Mouse (Mus musculus): ENCODE results near the gene Capn2. TPM values are rescaled to one million over a fixed set of nuclear protein-coding genes. Genes with fewer than 3 reads are reported as not detected.
A peak's percentile ranks its signal among the peaks of the same experiment; 100 is the strongest.

The Capn2 gene
- polyA plus RNA-seq, 1 experiment: 33.0 TPM

DNA sequence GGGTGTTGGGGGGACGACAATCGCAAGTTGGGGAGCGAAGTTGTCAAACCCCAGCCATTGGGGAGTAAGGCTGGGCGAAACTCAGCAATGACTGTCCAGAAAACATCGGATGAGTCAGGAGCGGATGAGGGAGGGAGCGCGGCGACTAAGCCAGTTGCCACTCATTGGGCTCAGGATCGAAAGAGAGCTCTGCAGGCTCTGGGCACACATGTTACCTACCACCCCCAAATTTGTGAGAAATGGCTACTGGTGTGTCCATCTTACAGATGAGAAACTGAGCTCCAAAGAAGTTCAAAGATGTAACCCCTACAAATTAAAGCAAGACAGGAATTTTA is 236 bp upstream of the Capn2 start:
- H3K4me3 ChIP-seq (ENCODE audit: insufficient read depth, low read depth, low read length): peak overlapping the region; percentile 91
- DNase-seq: no peak
- H3K27ac ChIP-seq (ENCODE audit: insufficient read depth, low read depth, low read length): peak overlapping the region; percentile 56; the same call in 1 of the 2 replicates
- H3K36me3 ChIP-seq (ENCODE audit: control insufficient read depth, insufficient read depth, low read length): no peaks in the 10 kb centered on the region
- 3% methylated on average over 10 of the region's 10 CpGs for WGBS
- no peaks in the 10 kb centered on the region for H3K27me3 ChIP-seq (replicated peaks; ENCODE audit: control insufficient read depth, insufficient read depth, low read length)
- peaks cover 6% of the 10 kb centered on the region for H3K4me1 ChIP-seq (ENCODE audit: control insufficient read depth, insufficient read depth, low read length)
- TF ChIP-seq POLR2A (IDR thresholded peaks at IDR 0.05; ENCODE audit: low read depth, low read length) (no peak), CTCF (conservative IDR thresholded peaks at IDR 0.05; ENCODE audit: insufficient read depth, insufficient read length, low read depth, low read length) (no peak)

DNA sequence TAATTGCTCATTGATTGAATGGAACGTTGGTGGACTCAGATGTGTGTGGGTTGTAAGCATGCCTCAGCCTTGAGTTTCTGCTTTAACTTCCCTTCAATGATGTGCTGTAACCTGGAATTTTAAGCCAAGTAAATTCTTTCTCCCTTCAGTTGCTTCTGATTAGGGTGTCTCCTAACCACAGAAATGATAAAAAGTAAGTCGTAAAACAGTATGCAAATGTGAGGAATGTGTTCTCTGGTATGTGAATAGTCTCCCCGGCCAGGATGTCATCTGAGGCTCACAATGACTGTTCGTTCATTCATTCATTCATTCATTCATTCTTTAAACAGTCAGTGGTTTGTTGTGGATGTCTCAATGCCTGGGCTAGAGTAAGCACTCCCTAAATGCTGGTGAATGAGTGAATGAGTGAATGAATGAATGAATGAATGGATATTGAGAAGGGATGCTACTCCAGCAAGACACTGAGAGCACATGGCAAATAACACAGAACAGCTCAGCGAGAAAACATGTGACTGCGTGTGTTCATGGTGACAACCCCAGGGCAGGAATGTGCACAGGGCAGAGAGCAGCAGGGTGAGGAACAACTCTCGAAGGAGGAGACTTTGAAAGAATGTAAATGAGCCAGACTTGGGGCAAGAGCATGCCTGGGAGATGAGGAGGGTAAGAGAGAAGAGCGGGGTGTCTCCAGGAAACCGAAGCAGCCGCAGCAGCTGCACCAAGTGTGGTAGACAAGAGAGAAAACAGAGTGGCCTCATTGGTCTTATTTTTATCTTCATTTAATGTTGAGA is 2.4 kb downstream of the Capn2 start:
- Histone ChIP-seq H3K36me3 (ENCODE audit: control insufficient read depth, insufficient read depth, low read length) (no peaks in the 10 kb centered on the region), H3K27me3 (replicated peaks; ENCODE audit: control insufficient read depth, insufficient read depth, low read length) (no peaks in the 10 kb centered on the region), H3K27ac (ENCODE audit: insufficient read depth, low read depth, low read length) (no peak overlapping the region), H3K4me1 (ENCODE audit: control insufficient read depth, insufficient read depth, low read length) (peaks cover 6% of the 10 kb centered on the region), H3K4me3 (ENCODE audit: insufficient read depth, low read depth, low read length) (no peak overlapping the region)
- TF ChIP-seq CTCF (conservative IDR thresholded peaks at IDR 0.05; ENCODE audit: insufficient read depth, insufficient read length, low read depth, low read length): no peak
- TF ChIP-seq POLR2A (IDR thresholded peaks at IDR 0.05; ENCODE audit: low read depth, low read length): no peak
- peak; percentile 44 for DNase-seq
- 55% methylated on average over 10 of the region's 10 CpGs for WGBS

DNA sequence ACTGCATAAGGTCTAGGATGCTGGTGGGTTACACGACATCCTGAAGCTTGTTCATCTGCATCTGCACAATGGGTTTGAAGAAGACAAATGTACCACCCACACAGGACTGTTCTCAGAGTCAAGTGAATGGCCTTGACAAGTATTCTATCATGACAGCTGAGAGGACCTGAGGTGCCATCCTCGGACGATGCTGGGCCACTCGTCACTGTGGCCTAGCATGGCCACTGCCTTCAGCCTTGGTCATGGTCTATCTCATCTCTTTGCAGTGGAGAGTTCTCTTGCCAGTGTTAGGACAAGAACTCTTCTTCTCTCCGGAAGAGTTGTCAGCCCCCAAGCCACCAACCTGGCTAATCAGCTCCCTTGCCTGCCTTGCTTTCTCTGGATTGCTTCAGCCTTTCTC is 3.7 kb downstream of the Capn2 start:
- no peak for DNase-seq
- no peak overlapping the region for H3K27ac ChIP-seq (ENCODE audit: insufficient read depth, low read depth, low read length)
- H3K27me3 ChIP-seq (replicated peaks; ENCODE audit: control insufficient read depth, insufficient read depth, low read length): no peaks in the 10 kb centered on the region
- no peak overlapping the region for H3K4me3 ChIP-seq (ENCODE audit: insufficient read depth, low read depth, low read length)
- WGBS: 88% methylated on average over 5 of the region's 5 CpGs
- H3K36me3 ChIP-seq (ENCODE audit: control insufficient read depth, insufficient read depth, low read length): no peaks in the 10 kb centered on the region
- no peak for TF ChIP-seq POLR2A (IDR thresholded peaks at IDR 0.05; ENCODE audit: low read depth, low read length)
- no peak for TF ChIP-seq CTCF (conservative IDR thresholded peaks at IDR 0.05; ENCODE audit: insufficient read depth, insufficient read length, low read depth, low read length)
- H3K4me1 ChIP-seq (ENCODE audit: control insufficient read depth, insufficient read depth, low read length): peaks cover 6% of the 10 kb centered on the region

DNA sequence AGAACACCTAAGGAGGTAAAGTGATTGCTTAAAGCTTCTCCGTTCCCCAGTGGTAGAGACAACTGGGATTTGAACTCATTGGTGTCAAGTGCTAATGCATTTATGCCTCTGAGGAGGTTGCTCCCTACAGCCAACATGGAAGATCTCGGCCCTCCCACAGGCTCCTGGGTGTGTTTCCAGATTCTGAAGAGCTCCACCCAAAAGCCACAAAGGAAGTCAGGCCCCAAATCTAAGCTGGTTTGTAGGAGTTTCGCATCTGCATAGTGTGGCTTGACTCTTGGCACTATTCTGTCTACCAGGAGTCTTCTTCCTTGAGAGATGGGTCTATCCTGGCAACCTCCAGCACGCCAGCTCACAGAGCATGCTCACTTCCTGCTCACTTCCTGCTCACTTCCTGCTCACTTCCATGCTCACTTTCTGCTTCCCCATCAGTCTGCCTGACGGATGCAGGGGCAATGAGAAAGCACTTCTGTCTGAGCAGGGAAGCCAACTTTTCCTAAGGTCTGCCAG is 4.5 kb downstream of the Capn2 start:
- H3K4me1 ChIP-seq (ENCODE audit: control insufficient read depth, insufficient read depth, low read length): peaks cover 6% of the 10 kb centered on the region
- no peak for DNase-seq
- no peak overlapping the region for H3K27ac ChIP-seq (ENCODE audit: insufficient read depth, low read depth, low read length)
- H3K27me3 ChIP-seq (replicated peaks; ENCODE audit: control insufficient read depth, insufficient read depth, low read length): no peaks in the 10 kb centered on the region
- H3K4me3 ChIP-seq (ENCODE audit: insufficient read depth, low read depth, low read length): no peak overlapping the region
- TF ChIP-seq CTCF (conservative IDR thresholded peaks at IDR 0.05; ENCODE audit: insufficient read depth, insufficient read length, low read depth, low read length): no peak
- TF ChIP-seq POLR2A (IDR thresholded peaks at IDR 0.05; ENCODE audit: low read depth, low read length): no peak
- WGBS: 76% methylated on average over 5 of the region's 5 CpGs
- no peaks in the 10 kb centered on the region for H3K36me3 ChIP-seq (ENCODE audit: control insufficient read depth, insufficient read depth, low read length)

DNA sequence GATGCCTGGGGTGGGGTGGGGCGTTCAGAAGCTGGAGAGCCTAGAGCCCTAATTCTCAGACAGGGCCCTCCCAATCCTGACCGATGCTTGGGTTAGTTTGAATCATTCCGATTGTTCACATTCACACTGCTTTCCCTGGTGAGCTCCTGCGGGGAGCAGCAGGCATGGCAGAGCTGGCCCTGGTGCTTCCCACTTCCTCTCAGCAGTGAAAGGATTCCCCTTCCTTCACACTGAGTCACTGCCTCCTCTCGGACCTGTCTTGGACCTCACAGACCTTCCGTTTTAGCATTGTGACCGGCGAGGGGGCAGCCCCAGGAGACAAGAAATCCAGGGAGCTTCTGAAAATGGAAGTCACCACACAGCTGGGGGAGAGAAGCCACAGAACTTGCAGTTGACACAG is 5.6 kb downstream of the Capn2 start:
- DNase-seq: no peak

DNA sequence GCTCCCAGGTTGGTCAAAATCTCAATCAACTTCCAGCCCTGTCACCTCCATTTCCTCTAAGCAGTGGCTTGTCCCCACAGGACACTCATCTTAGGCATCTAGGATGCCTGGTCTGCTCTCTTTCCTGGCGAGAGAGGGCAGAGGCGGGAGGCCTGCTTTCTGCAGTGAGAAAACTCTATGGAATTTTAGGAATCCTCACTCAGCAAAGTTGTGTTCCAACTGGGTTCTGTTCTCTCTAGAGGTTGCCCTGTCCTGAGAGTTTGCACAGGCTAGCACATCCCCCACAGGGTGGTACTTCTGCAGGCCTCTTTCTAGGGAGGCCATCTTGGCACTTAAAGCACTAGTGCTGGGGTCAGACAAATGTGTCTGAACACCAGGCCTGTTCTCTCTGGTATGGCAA is 6.3 kb downstream of the Capn2 start:
- DNase-seq: no peak
- TF ChIP-seq CTCF (conservative IDR thresholded peaks at IDR 0.05; ENCODE audit: insufficient read depth, insufficient read length, low read depth, low read length) (no peak), POLR2A (IDR thresholded peaks at IDR 0.05; ENCODE audit: low read depth, low read length) (no peak)
- WGBS: 61% methylated on average over 2 of the region's 2 CpGs

More for the DNA sequence above, 5.6 kb downstream of the Capn2 start:
- H3K27ac ChIP-seq (ENCODE audit: insufficient read depth, low read depth, low read length): no peak overlapping the region
- no peak overlapping the region for H3K4me3 ChIP-seq (ENCODE audit: insufficient read depth, low read depth, low read length)
- H3K27me3 ChIP-seq (replicated peaks; ENCODE audit: control insufficient read depth, insufficient read depth, low read length): no peaks in the 10 kb centered on the region
- H3K36me3 ChIP-seq (ENCODE audit: control insufficient read depth, insufficient read depth, low read length): no peaks in the 10 kb centered on the region
- no peak for TF ChIP-seq POLR2A (IDR thresholded peaks at IDR 0.05; ENCODE audit: low read depth, low read length)
- no peak for TF ChIP-seq CTCF (conservative IDR thresholded peaks at IDR 0.05; ENCODE audit: insufficient read depth, insufficient read length, low read depth, low read length)
- peaks cover 6% of the 10 kb centered on the region for H3K4me1 ChIP-seq (ENCODE audit: control insufficient read depth, insufficient read depth, low read length)
- 65% methylated on average over 8 of the region's 8 CpGs for WGBS

DNA sequence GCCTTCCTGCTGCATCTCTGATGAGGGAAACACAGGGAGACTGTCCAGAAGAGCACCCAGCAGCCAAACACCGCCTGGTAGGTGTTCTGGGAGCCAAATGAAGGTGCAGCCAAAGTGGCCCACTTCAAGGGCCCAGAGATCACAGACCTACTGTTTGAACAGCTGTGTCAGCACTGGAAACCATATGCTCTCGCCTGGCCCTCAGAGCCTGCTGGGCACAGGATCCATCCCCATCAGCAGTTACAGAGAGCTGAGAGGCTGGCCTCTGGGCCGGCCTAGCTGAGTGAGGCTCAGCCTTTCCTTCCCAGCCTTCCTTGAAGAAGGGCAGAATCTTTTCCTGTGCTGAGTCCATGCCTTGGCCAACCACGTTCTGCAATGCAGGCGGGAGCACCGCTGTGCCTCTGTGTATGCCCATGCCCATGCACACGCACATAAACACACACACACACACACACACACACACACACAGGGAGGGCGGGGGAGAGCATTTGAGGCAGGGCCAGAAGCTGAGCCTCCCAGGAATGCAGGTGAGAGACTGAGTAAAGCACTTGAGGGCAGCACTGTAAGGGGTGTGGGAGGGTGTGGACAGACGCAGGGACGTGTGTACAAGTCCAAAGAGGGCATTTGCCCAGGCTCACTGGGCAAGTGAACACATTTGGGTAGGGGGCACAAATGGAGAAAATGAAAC is 8.2 kb downstream of the Capn2 start:
- Histone ChIP-seq H3K27me3 (replicated peaks; ENCODE audit: control insufficient read depth, insufficient read depth, low read length) (no peaks in the 10 kb centered on the region), H3K4me1 (ENCODE audit: control insufficient read depth, insufficient read depth, low read length) (peaks cover 3% of the 10 kb centered on the region; the same call in 1 of the 2 replicates), H3K4me3 (ENCODE audit: insufficient read depth, low read depth, low read length) (no peak overlapping the region), H3K27ac (ENCODE audit: insufficient read depth, low read depth, low read length) (no peak overlapping the region), H3K36me3 (ENCODE audit: control insufficient read depth, insufficient read depth, low read length) (no peaks in the 10 kb centered on the region)
- TF ChIP-seq POLR2A (IDR thresholded peaks at IDR 0.05; ENCODE audit: low read depth, low read length) (no peak), CTCF (conservative IDR thresholded peaks at IDR 0.05; ENCODE audit: insufficient read depth, insufficient read length, low read depth, low read length) (no peak)
- DNase-seq: no peak
- WGBS: 72% methylated on average over 10 of the region's 10 CpGs

More for the DNA sequence above, 6.3 kb downstream of the Capn2 start:
- no peaks in the 10 kb centered on the region for H3K27me3 ChIP-seq (replicated peaks; ENCODE audit: control insufficient read depth, insufficient read depth, low read length)
- H3K4me3 ChIP-seq (ENCODE audit: insufficient read depth, low read depth, low read length): no peak overlapping the region
- peaks cover 3% of the 10 kb centered on the region for H3K4me1 ChIP-seq (ENCODE audit: control insufficient read depth, insufficient read depth, low read length)
- H3K36me3 ChIP-seq (ENCODE audit: control insufficient read depth, insufficient read depth, low read length): no peaks in the 10 kb centered on the region
- no peak overlapping the region for H3K27ac ChIP-seq (ENCODE audit: insufficient read depth, low read depth, low read length)
